Mouse (Mus musculus) MEL (cell line): ENCODE data around the gene S1pr4. TPM values are rescaled to one million over a fixed set of nuclear protein-coding genes. Genes with fewer than 3 reads are reported as not detected.

ENCODE experiments used
- DNase-seq: peaks from one replicate; pipeline ENCODE4 v3.0.0; 2011; ENCODE audit warnings: low read depth, low spot score
- H3K27ac ChIP-seq: 2 replicates; pipeline ENCODE4 v1.5.1; 2012; ENCODE audit warnings: low read depth, mild to moderate bottlenecking, control low read depth, low read length, moderate library complexity; ENCODE audit not compliant: control insufficient read depth
- H3K27me3 ChIP-seq, 2 experiments: fragments of 150-350 bp in 1 of 2; sonication (generic) in 1 of 2; 2 replicates each; pipeline ENCODE4 v1.6.1; 2012; ENCODE audit warnings: low read length in 2 of 2, mild to moderate bottlenecking in 2 of 2, improper control_type of control experiment in 1 of 2, moderate library complexity in 1 of 2; ENCODE audit not compliant: insufficient read depth in 2 of 2, control insufficient read depth in 1 of 2
- H3K36me3 ChIP-seq, 2 experiments: 2 replicates each; pipeline ENCODE4 v1.6.1; 2012 to 2014; ENCODE audit warnings: low read length in 2 of 2, improper control_type of control experiment in 1 of 2, inconsistent platforms in 1 of 2, mild to moderate bottlenecking in 1 of 2; ENCODE audit not compliant: insufficient read depth in 2 of 2, control insufficient read depth in 1 of 2
- H3K4me1 ChIP-seq, 2 experiments: fragments of 150-350 bp in 1 of 2; sonication (generic) in 1 of 2; 2 replicates each; pipeline ENCODE4 v1.6.1; 2012; ENCODE audit warnings: low read length in 2 of 2, improper control_type of control experiment in 1 of 2, mild to moderate bottlenecking in 1 of 2; ENCODE audit not compliant: insufficient read depth in 2 of 2, control insufficient read depth in 1 of 2
- H3K4me3 ChIP-seq, 2 experiments: fragments of 150-350 bp in 1 of 2; sonication (generic) in 1 of 2; 2 replicates each; pipeline ENCODE4 v1.5.1; 2012; ENCODE audit warnings: low read depth in 2 of 2, low read length in 2 of 2, mild to moderate bottlenecking in 2 of 2, moderate library complexity in 2 of 2, control low read depth in 1 of 2, improper control_type of control experiment in 1 of 2; ENCODE audit not compliant: control insufficient read depth in 1 of 2, insufficient read depth in 1 of 2
- H3K79me2 ChIP-seq: 2 replicates; pipeline ENCODE4 v1.6.1; 2012; ENCODE audit warnings: mild to moderate bottlenecking, low read length, moderate library complexity; ENCODE audit not compliant: control insufficient read depth, poor library complexity, insufficient read depth
- H3K9ac ChIP-seq: 2 replicates; pipeline ENCODE4 v1.6.1; 2012; ENCODE audit warnings: low read depth, mild to moderate bottlenecking, control low read depth, low read length, moderate library complexity; ENCODE audit not compliant: control insufficient read depth, poor library complexity, severe bottlenecking
- H3K9me3 ChIP-seq: fragments of 150-350 bp; sonication (generic); replicated peaks from 2 replicates; pipeline ENCODE4 v1.6.1; 2012; ENCODE audit warnings: mild to moderate bottlenecking, low read length, improper control_type of control experiment, moderate library complexity; ENCODE audit not compliant: insufficient read depth
- BHLHE40 ChIP-seq: IDR thresholded peaks from 2 replicates; pipeline ENCODE4 v1.6.1; 2012; ENCODE audit warnings: low read depth, mild to moderate bottlenecking, inconsistent platforms, low read length, improper control_type of control experiment, borderline replicate concordance
- CHD1 ChIP-seq: IDR thresholded peaks from 2 replicates; pipeline ENCODE4 v1.6.1; 2012; ENCODE audit warnings: low read depth, mild to moderate bottlenecking, inconsistent platforms, low read length, improper control_type of control experiment
- CTCF ChIP-seq, 3 experiments: IDR thresholded peaks in 2 of 3; conservative IDR thresholded peaks in 1 of 3; 2 replicates each; pipeline ENCODE4 v1.5.1; 2011 to 2012; ENCODE audit warnings: low read length in 3 of 3, low read depth in 2 of 3, mild to moderate bottlenecking in 2 of 3, improper control_type of control experiment in 1 of 3, inconsistent platforms in 1 of 3, mixed read lengths in 1 of 3, moderate library complexity in 1 of 3; ENCODE audit not compliant: control insufficient read depth in 1 of 3, insufficient read depth in 1 of 3, poor library complexity in 1 of 3, severe bottlenecking in 1 of 3
- ELF1 ChIP-seq: IDR thresholded peaks from 2 replicates; pipeline ENCODE4 v1.6.1; 2014; ENCODE audit warnings: low read depth, mild to moderate bottlenecking, inconsistent platforms, low read length, improper control_type of control experiment, moderate library complexity
- EP300 ChIP-seq, 2 experiments: IDR thresholded peaks; 2 replicates each; pipeline ENCODE4 v1.6.1; 2011; ENCODE audit warnings: improper control_type of control experiment in 2 of 2, low read length in 2 of 2, low read depth in 1 of 2, mild to moderate bottlenecking in 1 of 2
- ETS1 ChIP-seq: IDR thresholded peaks from 2 replicates; pipeline ENCODE4 v1.6.1; 2012; ENCODE audit warnings: low read depth, mild to moderate bottlenecking, inconsistent platforms, low read length, improper control_type of control experiment, moderate library complexity
- GABPA ChIP-seq: IDR thresholded peaks from 2 replicates; pipeline ENCODE4 v1.6.1; 2012; ENCODE audit warnings: low read depth, mild to moderate bottlenecking, inconsistent platforms, low read length, improper control_type of control experiment, moderate library complexity
- JUND ChIP-seq: IDR thresholded peaks from 2 replicates; pipeline ENCODE4 v1.6.1; 2011; ENCODE audit warnings: low read depth, mild to moderate bottlenecking, improper control_type of control experiment, low read length
- MAX ChIP-seq: IDR thresholded peaks from 2 replicates; pipeline ENCODE4 v1.6.1; 2011; ENCODE audit warnings: low read length, improper control_type of control experiment
- MEF2A ChIP-seq: IDR thresholded peaks from 2 replicates; pipeline ENCODE4 v1.6.1; 2014; ENCODE audit warnings: low read depth, mild to moderate bottlenecking, inconsistent platforms, low read length, improper control_type of control experiment; ENCODE audit not compliant: poor library complexity, insufficient replicate concordance, severe bottlenecking; ENCODE audit errors: extremely low read depth
- MXI1 ChIP-seq: IDR thresholded peaks from 2 replicates; pipeline ENCODE4 v1.6.1; 2011; ENCODE audit warnings: mild to moderate bottlenecking, low read depth, low read length, improper control_type of control experiment
- MYB ChIP-seq: IDR thresholded peaks from 2 replicates; pipeline ENCODE4 v1.6.1; 2011; ENCODE audit warnings: mild to moderate bottlenecking, low read depth, low read length, improper control_type of control experiment
- NELFE ChIP-seq: IDR thresholded peaks from 2 replicates; pipeline ENCODE4 v1.6.1; 2011; ENCODE audit warnings: low read depth, low read length, improper control_type of control experiment
- NRF1 ChIP-seq: IDR thresholded peaks from 2 replicates; pipeline ENCODE4 v1.6.1; 2014; ENCODE audit warnings: low read depth, mild to moderate bottlenecking, inconsistent platforms, low read length, improper control_type of control experiment, moderate library complexity; ENCODE audit not compliant: poor library complexity, insufficient read depth, severe bottlenecking
- POLR2A ChIP-seq, 2 experiments: IDR thresholded peaks; 2 replicates each; pipeline ENCODE4 v1.6.1; 2011 to 2012; ENCODE audit warnings: low read length in 2 of 2, mild to moderate bottlenecking in 2 of 2, control low read depth in 1 of 2, improper control_type of control experiment in 1 of 2, low read depth in 1 of 2, moderate library complexity in 1 of 2; ENCODE audit not compliant: control insufficient read depth in 1 of 2, insufficient read depth in 1 of 2, poor library complexity in 1 of 2
- RAD21 ChIP-seq: IDR thresholded peaks from 2 replicates; pipeline ENCODE4 v1.6.1; 2011; ENCODE audit warnings: mild to moderate bottlenecking, low read depth, low read length, improper control_type of control experiment
- SIN3A ChIP-seq: IDR thresholded peaks from 2 replicates; pipeline ENCODE4 v1.6.1; 2012; ENCODE audit warnings: low read length, improper control_type of control experiment, inconsistent platforms
- SMC3 ChIP-seq: IDR thresholded peaks from 2 replicates; pipeline ENCODE4 v1.6.1; 2011; ENCODE audit warnings: low read depth, low read length, improper control_type of control experiment
- TBP ChIP-seq: IDR thresholded peaks from 2 replicates; pipeline ENCODE4 v1.8.0; 2011; ENCODE audit warnings: low read depth, low read length, improper control_type of control experiment
- ZC3H11A ChIP-seq: IDR thresholded peaks from 2 replicates; pipeline ENCODE4 v1.6.1; 2012; ENCODE audit warnings: low read depth, mild to moderate bottlenecking, inconsistent platforms, low read length, improper control_type of control experiment
- polyA plus RNA-seq, 2 experiments: library from polyadenylated mRNA; stranded (reverse) in 1 of 2; unstranded in 1 of 2; fragments of >175 nt in 1 of 2; fragments of >200 nt in 1 of 2; gene quantifications; 2 replicates each; pipeline versions ENCODE4 v1.2.1 to v1.2.4; 2012; ENCODE audit warnings: low replicate concordance in 2 of 2, low read depth in 1 of 2; ENCODE audit not compliant: insufficient read length in 2 of 2, insufficient read depth in 1 of 2, missing spikeins in 1 of 2
- total RNA-seq: library from RNA; depleted of rRNA; stranded (reverse); fragments of 300-350 nt; gene quantifications from 2 replicates; pipeline ENCODE4 v1.2.3, GENCODE M21; 2012

Gene S1pr4
- total and polyA plus RNA-seq, 3 experiments, result 1.6 to 2.1 TPM; not detected in 1

GRCm38 (mm10) chr10:81493601-81494220 is 6.2 kb downstream of the S1pr4 start:
- Histone ChIP-seq H3K36me3 (peaks cover 0 to 12% of the 10 kb centered on the region in 2 experiments; a peak in 3 of 4 replicates), H3K4me1 (peaks cover 0 to 17% of the 10 kb centered on the region in 2 experiments; a peak in 3 of 4 replicates), H3K9ac (no peak overlapping the region), H3K27ac (no peak overlapping the region), H3K79me2 (peaks cover 29% of the 10 kb centered on the region), H3K4me3 (no peak overlapping the region), H3K27me3 (no peaks in the 10 kb centered on the region), H3K9me3 (no peaks in the 10 kb centered on the region)
- DNase-seq, result peak; percentile 49
- peak; percentile 29 for TF ChIP-seq RAD21
- peak; percentile 33 to 44 (median 37) for TF ChIP-seq CTCF (IDR thresholded peaks at IDR 0.05 in 2 of 3, conservative IDR thresholded peaks at IDR 0.05 in 1 of 3; ENCODE audit: control insufficient read depth in 1 of 3, insufficient read depth in 1 of 3, low read depth in 2 of 3, low read length in 3 of 3, poor library complexity in 1 of 3, severe bottlenecking in 1 of 3)
- no peak for TF ChIP-seq CHD1
- peak; percentile 31 for TF ChIP-seq SMC3

- Histone ChIP-seq H3K27me3 (no peaks in the 10 kb centered on the region), H3K27ac (no peak overlapping the region), H3K79me2 (peaks cover 29% of the 10 kb centered on the region), H3K9ac (no peak overlapping the region), H3K36me3 (peaks cover 0 to 7% of the 10 kb centered on the region in 2 experiments; a peak in 3 of 4 replicates), H3K4me1 (peaks cover 0 to 8% of the 10 kb centered on the region in 2 experiments; a peak in 2 of 4 replicates), H3K4me3 (no peak overlapping the region), H3K9me3 (no peaks in the 10 kb centered on the region)
- DNase-seq, result no peak
- TF ChIP-seq POLR2A (IDR thresholded peaks at IDR 0.05; ENCODE audit: control insufficient read depth in 1 of 2, insufficient read depth in 1 of 2, low read depth in 1 of 2, low read length in 2 of 2, poor library complexity in 1 of 2), result no peak
- TF ChIP-seq JUND, result no peak
- no peak for TF ChIP-seq ELF1
- TF ChIP-seq MYB, result no peak
- no peak for TF ChIP-seq ZC3H11A
- no peak for TF ChIP-seq EP300 (IDR thresholded peaks at IDR 0.05; ENCODE audit: low read depth in 1 of 2, low read length in 2 of 2)
- TF ChIP-seq TBP, result no peak
- no peak for TF ChIP-seq SIN3A
- TF ChIP-seq CHD1, result no peak
- TF ChIP-seq MAX, result no peak
- no peak for TF ChIP-seq ETS1
- TF ChIP-seq NRF1, result no peak
- TF ChIP-seq GABPA, result no peak
- TF ChIP-seq MXI1, result no peak
- TF ChIP-seq SMC3, result no peak
- TF ChIP-seq MEF2A, result no peak
- TF ChIP-seq BHLHE40, result no peak
- no peak for TF ChIP-seq NELFE
Measured at GRCm38 (mm10) chr10:81492606-81493240, 7.2 kb downstream of the S1pr4 start.
